Mouse (Mus musculus) CH12.LX (cell line): ENCODE results near the gene Pik3ca. TPM values are rescaled to one million over a fixed set of nuclear protein-coding genes. Genes with fewer than 3 reads are reported as not detected.

ENCODE experiments used
- DNase-seq: peaks from one replicate; pipeline ENCODE4 v3.0.0-alpha.2; 2013; ENCODE audit errors: extremely low read depth
- H3K27ac ChIP-seq: 2 replicates; pipeline ENCODE4 v1.5.1; 2012; ENCODE audit warnings: low read depth, mild to moderate bottlenecking, control low read depth, moderate library complexity; ENCODE audit not compliant: insufficient read depth
- H3K27me3 ChIP-seq: replicated peaks from 2 replicates; pipeline ENCODE3; 2012; ENCODE audit warnings: inconsistent platforms
- H3K36me3 ChIP-seq, 2 experiments: replicated peaks in 1 of 2; 2 replicates each; pipeline versions ENCODE3 to v1.6.1; 2012; ENCODE audit warnings: inconsistent platforms in 1 of 2, low read length in 1 of 2, mild to moderate bottlenecking in 1 of 2, mixed read lengths in 1 of 2, moderate library complexity in 1 of 2; ENCODE audit not compliant: control insufficient read depth in 1 of 2, insufficient read depth in 1 of 2
- H3K4me1 ChIP-seq, 2 experiments: 2 replicates each; pipeline ENCODE4 v1.6.1; 2012; ENCODE audit warnings: inconsistent platforms in 1 of 2, moderate library complexity in 1 of 2; ENCODE audit not compliant: insufficient read depth in 2 of 2, control insufficient read depth in 1 of 2
- H3K4me2 ChIP-seq: 2 replicates; pipeline ENCODE4 v1.6.1; 2012; ENCODE audit warnings: low read depth, mild to moderate bottlenecking, control low read depth; ENCODE audit not compliant: poor library complexity, insufficient read depth, severe bottlenecking
- H3K4me3 ChIP-seq, 3 experiments: fragments of 150-350 bp in 1 of 3; sonication (generic) in 1 of 3; replicated peaks in 1 of 3; 2 replicates each; pipeline versions ENCODE3 to v1.5.1; 2011 to 2012; ENCODE audit warnings: low read depth in 2 of 3, low read length in 2 of 3, mild to moderate bottlenecking in 2 of 3, moderate library complexity in 2 of 3, control low read depth in 1 of 3, improper control_type of control experiment in 1 of 3, inconsistent platforms in 1 of 3, mixed read lengths in 1 of 3; ENCODE audit not compliant: poor library complexity in 1 of 3
- H3K79me2 ChIP-seq: replicated peaks from 2 replicates; pipeline ENCODE4 v1.6.1; 2012; ENCODE audit warnings: mild to moderate bottlenecking, moderate library complexity; ENCODE audit not compliant: control insufficient read depth, poor library complexity, insufficient read depth, severe bottlenecking; ENCODE audit errors: extremely low read depth
- H3K9ac ChIP-seq: 2 replicates; pipeline ENCODE4 v1.6.1; 2012; ENCODE audit warnings: low read depth, mild to moderate bottlenecking, control low read depth, moderate library complexity; ENCODE audit not compliant: insufficient read depth
- H3K9me3 ChIP-seq: replicated peaks from 2 replicates; pipeline ENCODE3; 2012; ENCODE audit warnings: low read length, inconsistent platforms, mixed read lengths
- CTCF ChIP-seq, 2 experiments: IDR thresholded peaks in 1 of 2; conservative IDR thresholded peaks in 1 of 2; 2 replicates each; pipeline ENCODE4 v1.5.1; 2011 to 2012; ENCODE audit warnings: low read depth in 2 of 2, low read length in 2 of 2, improper control_type of control experiment in 1 of 2, inconsistent platforms in 1 of 2, mild to moderate bottlenecking in 1 of 2, moderate library complexity in 1 of 2
- E2F4 ChIP-seq: IDR thresholded peaks from 2 replicates; pipeline ENCODE4 v1.6.1; 2011; ENCODE audit warnings: low read depth, low read length, improper control_type of control experiment; ENCODE audit not compliant: insufficient replicate concordance
- ELF1 ChIP-seq: IDR thresholded peaks from 2 replicates; pipeline ENCODE4 v1.6.1; 2014; ENCODE audit warnings: low read depth, mild to moderate bottlenecking, inconsistent platforms, low read length, improper control_type of control experiment
- EP300 ChIP-seq: IDR thresholded peaks from 2 replicates; pipeline ENCODE4 v1.6.1; 2011; ENCODE audit warnings: low read length, improper control_type of control experiment
- ETS1 ChIP-seq: conservative IDR thresholded peaks from 2 replicates; pipeline ENCODE4 v1.6.1; 2012; ENCODE audit warnings: low read depth, mild to moderate bottlenecking, inconsistent platforms, low read length, improper control_type of control experiment, moderate library complexity
- GABPA ChIP-seq: IDR thresholded peaks from 2 replicates; pipeline ENCODE4 v1.6.1; 2012; ENCODE audit warnings: low read depth, low read length, improper control_type of control experiment, inconsistent platforms; ENCODE audit not compliant: insufficient replicate concordance
- IRF4 ChIP-seq: IDR thresholded peaks from 2 replicates; pipeline ENCODE4 v1.6.1; 2014; ENCODE audit warnings: low read depth, mild to moderate bottlenecking, inconsistent platforms, low read length, improper control_type of control experiment
- JUN ChIP-seq: IDR thresholded peaks from 2 replicates; pipeline ENCODE4 v1.6.1; 2011; ENCODE audit warnings: low read depth, mild to moderate bottlenecking, low read length, improper control_type of control experiment, moderate library complexity; ENCODE audit not compliant: insufficient read depth
- KAT2A ChIP-seq: IDR thresholded peaks from 2 replicates; pipeline ENCODE4 v1.6.1; 2012; ENCODE audit warnings: low read length, improper control_type of control experiment, inconsistent platforms; ENCODE audit not compliant: insufficient replicate concordance
- MAFK ChIP-seq: IDR thresholded peaks from 2 replicates; pipeline ENCODE4 v1.6.1; 2011; ENCODE audit warnings: low read length, improper control_type of control experiment; ENCODE audit not compliant: insufficient replicate concordance
- MAX ChIP-seq: IDR thresholded peaks from 2 replicates; pipeline ENCODE4 v1.6.1; 2011; ENCODE audit warnings: low read length, improper control_type of control experiment
- MAZ ChIP-seq: IDR thresholded peaks from 2 replicates; pipeline ENCODE4 v1.6.1; 2012; ENCODE audit warnings: low read depth, mild to moderate bottlenecking, inconsistent platforms, low read length, improper control_type of control experiment, moderate library complexity
- MEF2A ChIP-seq: IDR thresholded peaks from 2 replicates; pipeline ENCODE4 v1.6.1; 2014; ENCODE audit warnings: low read depth, mild to moderate bottlenecking, inconsistent platforms, low read length, improper control_type of control experiment, borderline replicate concordance
- MXI1 ChIP-seq: IDR thresholded peaks from 2 replicates; pipeline ENCODE4 v1.6.1; 2011; ENCODE audit warnings: mild to moderate bottlenecking, low read depth, low read length, improper control_type of control experiment
- MYC ChIP-seq: IDR thresholded peaks from 2 replicates; pipeline ENCODE4 v1.6.1; 2011; ENCODE audit warnings: low read depth, mild to moderate bottlenecking, improper control_type of control experiment, low read length
- NELFE ChIP-seq: IDR thresholded peaks from 2 replicates; pipeline ENCODE4 v1.6.1; 2011; ENCODE audit warnings: low read depth, low read length, improper control_type of control experiment
- NRF1 ChIP-seq: IDR thresholded peaks from 2 replicates; pipeline ENCODE4 v1.6.1; 2014; ENCODE audit warnings: low read depth, mild to moderate bottlenecking, inconsistent platforms, low read length, improper control_type of control experiment, moderate library complexity
- PAX5 ChIP-seq: IDR thresholded peaks from 2 replicates; pipeline ENCODE4 v1.6.1; 2012; ENCODE audit warnings: low read length, inconsistent platforms, mixed read lengths
- POLR2A ChIP-seq: IDR thresholded peaks from 2 replicates; pipeline ENCODE4 v1.6.1; 2011; ENCODE audit warnings: low read depth, mild to moderate bottlenecking, improper control_type of control experiment, low read length
- RAD21 ChIP-seq: IDR thresholded peaks from 2 replicates; pipeline ENCODE4 v1.6.1; 2011; ENCODE audit warnings: low read depth, mild to moderate bottlenecking, low read length, improper control_type of control experiment, moderate library complexity
- SIN3A ChIP-seq: IDR thresholded peaks from 2 replicates; pipeline ENCODE4 v1.6.1; 2012; ENCODE audit warnings: low read length, improper control_type of control experiment, inconsistent platforms
- SMC3 ChIP-seq: IDR thresholded peaks from 2 replicates; pipeline ENCODE4 v1.6.1; 2011; ENCODE audit warnings: low read depth, low read length, improper control_type of control experiment
- UBTF ChIP-seq: IDR thresholded peaks from 2 replicates; pipeline ENCODE4 v1.6.1; 2012; ENCODE audit warnings: low read depth, mild to moderate bottlenecking, inconsistent platforms, low read length, improper control_type of control experiment, moderate library complexity
- ZMIZ1 ChIP-seq: IDR thresholded peaks from 2 replicates; pipeline ENCODE4 v1.6.1; 2012; ENCODE audit warnings: low read depth, mild to moderate bottlenecking, inconsistent platforms, low read length, improper control_type of control experiment
- ZNF384 ChIP-seq: IDR thresholded peaks from 2 replicates; pipeline ENCODE4 v1.6.1; 2012; ENCODE audit warnings: low read depth, low read length, improper control_type of control experiment, inconsistent platforms
- dilution Hi-C: fragments of 300-500 bp; cut with MboI; formaldehyde crosslinking; loops from 2 replicates; pipeline ENCODE4 v1.14.3; 2020; ENCODE audit warnings: low sequenced_read_pairs; ENCODE audit not compliant: extremely low pct_unique_long_range_greater_than_20kb, extremely low pct_ligation_motif_present
- in situ Hi-C: fragments of 300-500 bp; cut with MboI; formaldehyde crosslinking; loops from 3 replicates; pipeline ENCODE4 v1.14.3; 2019; ENCODE audit warnings: low sequenced_read_pairs, low pct_ligation_motif_present, low pct_unique_long_range_greater_than_20kb, mixed read lengths
- polyA plus RNA-seq: library from polyadenylated mRNA; unstranded; fragments of >175 nt; gene quantifications from 2 replicates; pipeline ENCODE4 v1.2.1, GENCODE M21; 2012; ENCODE audit warnings: low read depth; ENCODE audit not compliant: insufficient read length
- total RNA-seq, 2 experiments: library from RNA; depleted of rRNA; stranded (reverse); fragments of 300-350 nt in 1 of 2; fragments of >200 nt in 1 of 2; gene quantifications; 2 replicates each; pipeline ENCODE4 v1.2.3; 2012 to 2014

Gene Pik3ca
- total and polyA plus RNA-seq, 3 experiments = 19.1 to 26.5 (median 19.6) TPM

DNA sequence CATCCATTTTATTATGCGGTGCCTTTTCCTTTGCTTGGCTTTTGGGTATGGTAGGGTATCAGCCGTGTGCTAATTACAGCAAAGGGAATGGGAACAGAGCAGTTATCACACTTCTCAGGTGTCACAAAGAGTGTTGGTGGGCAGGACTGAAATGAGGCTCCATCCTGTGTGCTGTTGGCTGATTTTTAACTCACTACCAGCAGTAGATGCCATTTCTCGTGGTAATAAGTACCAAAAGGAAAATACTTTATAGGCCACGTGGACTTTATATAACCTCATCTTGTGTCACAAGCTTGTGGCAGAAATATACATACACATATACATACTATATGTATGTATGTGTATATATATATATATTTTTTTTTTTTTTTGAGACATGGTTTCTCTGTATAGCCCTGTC is 69.8 kb downstream of the Pik3ca start:
- no peak for DNase-seq
- in situ Hi-C loops (no loop called here), dilution Hi-C loops (no loop called here)
- TF ChIP-seq POLR2A (no peak), MAZ (no peak), GABPA (no peak), MYC (no peak), NELFE (no peak), JUN (no peak), RAD21 (no peak), MAFK (no peak), ZMIZ1 (no peak), KAT2A (no peak), E2F4 (no peak), CTCF (conservative IDR thresholded peaks at IDR 0.05 in 1 of 2, IDR thresholded peaks at IDR 0.05 in 1 of 2; ENCODE audit: low read depth in 2 of 2, low read length in 2 of 2) (no peak)
- Histone ChIP-seq H3K79me2 (no peaks in the 10 kb centered on the region), H3K4me2 (no peak overlapping the region), H3K4me3 (no peak overlapping the region), H3K36me3 (peaks cover 14 to 34% of the 10 kb centered on the region in 2 experiments), H3K27ac (no peak overlapping the region), H3K9ac (no peak overlapping the region), H3K27me3 (no peaks in the 10 kb centered on the region), H3K9me3 (no peaks in the 10 kb centered on the region), H3K4me1 (peaks cover 8 to 18% of the 10 kb centered on the region in 2 experiments)

DNA sequence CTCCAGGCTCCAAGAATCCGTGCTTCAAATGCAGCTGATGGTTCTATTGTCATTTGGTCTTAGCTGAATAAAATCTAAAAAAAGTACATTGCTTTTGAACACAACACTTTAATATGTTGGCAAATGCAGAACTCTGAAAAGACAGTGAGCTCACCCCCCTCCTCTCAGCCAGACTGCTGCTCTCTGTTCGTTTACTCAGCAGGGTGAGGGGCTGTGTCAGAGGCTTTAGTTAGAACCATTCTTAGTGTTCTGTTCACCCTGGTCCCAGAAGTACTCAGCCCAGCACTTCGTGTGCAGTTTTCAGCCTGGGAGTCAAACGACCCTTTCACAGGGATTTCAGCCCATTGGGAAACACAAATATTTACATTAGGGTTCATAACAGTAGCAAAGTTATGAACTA is 70.9 kb downstream of the Pik3ca start:
- no peak overlapping the region for H3K4me3 ChIP-seq
- H3K9me3 ChIP-seq = no peaks in the 10 kb centered on the region
- H3K27me3 ChIP-seq = no peaks in the 10 kb centered on the region
- TF ChIP-seq MEF2A (no peak), SIN3A (no peak), MYC (no peak), UBTF (no peak), PAX5 (no peak), MAZ (no peak), POLR2A (no peak), EP300 (no peak), IRF4 (no peak), MXI1 (no peak), ZNF384 (no peak), RAD21 (no peak), ETS1 (no peak), NELFE (no peak), MAX (no peak), SMC3 (no peak), ELF1 (no peak), NRF1 (no peak)
- no peak for DNase-seq
- no peak overlapping the region for H3K9ac ChIP-seq
- H3K79me2 ChIP-seq = no peaks in the 10 kb centered on the region
- dilution Hi-C loops = no loop called here
- H3K4me1 ChIP-seq = peaks cover 17 to 29% of the 10 kb centered on the region in 2 experiments
- H3K4me2 ChIP-seq = no peak overlapping the region
- peaks cover 5 to 24% of the 10 kb centered on the region in 2 experiments for H3K36me3 ChIP-seq
- in situ Hi-C loops = no loop called here
- H3K27ac ChIP-seq = no peak overlapping the region
